Mouse (Mus musculus) liver, embryonic 14.5 days (tissue): ENCODE data around the gene Uchl4.

Experiments used
- CTCF ChIP-seq: IDR thresholded peaks from 2 replicates; pipeline ENCODE4 v1.5.1; 2016; ENCODE audit warnings: antibody characterized with exemption, low read depth, control low read depth
- EP300 ChIP-seq: IDR thresholded peaks from 2 replicates; pipeline ENCODE4 v1.6.1; 2016; ENCODE audit warnings: antibody characterized with exemption, low read depth

DNA sequence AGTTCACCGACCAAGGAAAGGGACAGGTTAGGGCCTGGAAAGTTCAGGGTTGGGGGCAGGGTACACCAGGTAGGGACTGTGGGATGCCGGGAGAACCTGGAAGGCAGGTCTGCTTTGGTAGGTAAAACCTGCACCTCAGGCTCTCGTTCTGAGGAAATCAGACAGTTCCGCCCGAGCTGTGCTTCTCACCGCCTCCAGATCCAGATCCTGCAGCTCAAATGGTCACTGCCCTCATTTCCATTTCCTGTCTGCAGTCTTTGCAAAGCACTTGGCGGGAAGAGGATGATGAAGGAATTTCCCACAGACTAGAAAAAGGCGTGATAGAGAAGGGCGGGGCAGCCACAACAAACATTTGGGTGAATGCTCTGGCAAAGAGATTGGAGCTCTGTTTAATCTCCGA lies 33.2 kb downstream of the Uchl4 start:
- TF ChIP-seq CTCF, result no peak
- TF ChIP-seq EP300, result no peak
